Mouse (Mus musculus) stomach, postnatal 0 days (tissue): ENCODE measurements around the gene Olfr1259. TPM values are rescaled to one million over a fixed set of nuclear protein-coding genes. Genes with fewer than 3 reads are reported as not detected.
"Not testable (repeated sequence)": the region's sequence is repeated elsewhere in the genome, so short reads cannot be mapped to it uniquely, and the experiment has no call there.

Experiments used
- ATAC-seq: fragments of 200-750 bp; cut with Nextera tagmentation; 2 replicates; pipeline ENCODE4 v1.8.0; 2017; ENCODE audit not compliant: low FRiP score, low TSS enrichment
- DNase-seq: peaks from one replicate; pipeline ENCODE4 v3.0.0-alpha.2; 2016; ENCODE audit warnings: low spot score
- H3K27ac ChIP-seq: fragments of 300-500 bp; sonication (generic); replicated peaks from 2 replicates; pipeline ENCODE4 v1.5.1; 2014; ENCODE audit warnings: mild to moderate bottlenecking, control low read depth
- H3K27me3 ChIP-seq: fragments of 300-500 bp; sonication (generic); 2 replicates; pipeline ENCODE4 v1.6.1; 2014; ENCODE audit warnings: low read length; ENCODE audit not compliant: control insufficient read depth, insufficient read depth
- H3K36me3 ChIP-seq: fragments of 300-500 bp; sonication (generic); 2 replicates; pipeline ENCODE4 v1.6.1; 2014; ENCODE audit warnings: low read length, mixed read lengths; ENCODE audit not compliant: control insufficient read depth, insufficient read depth
- H3K4me1 ChIP-seq: fragments of 300-500 bp; sonication (generic); replicated peaks from 2 replicates; pipeline ENCODE4 v1.6.1; 2014; ENCODE audit warnings: antibody characterized with exemption; ENCODE audit not compliant: control insufficient read depth, insufficient read depth
- H3K4me2 ChIP-seq: fragments of 300-500 bp; sonication (generic); replicated peaks from 2 replicates; pipeline ENCODE4 v1.6.1; 2014; ENCODE audit warnings: low read depth, mild to moderate bottlenecking, control low read depth, moderate library complexity
- H3K4me3 ChIP-seq: fragments of 300-500 bp; sonication (generic); 2 replicates; pipeline ENCODE4 v1.5.1; 2014; ENCODE audit warnings: low read depth, low read length, control low read depth
- H3K9ac ChIP-seq: fragments of 300-500 bp; sonication (generic); 2 replicates; pipeline ENCODE4 v1.6.1; 2014; ENCODE audit warnings: mild to moderate bottlenecking, low read length, control low read depth, mixed read lengths
- H3K9me3 ChIP-seq: fragments of 300-500 bp; sonication (generic); 2 replicates; pipeline ENCODE4 v1.6.1; 2016; ENCODE audit warnings: low read length; ENCODE audit not compliant: control insufficient read depth
- CTCF ChIP-seq: IDR thresholded peaks from 2 replicates; pipeline ENCODE4 v1.5.1; 2016; ENCODE audit warnings: antibody characterized with exemption, low read depth, mild to moderate bottlenecking, moderate library complexity
- EP300 ChIP-seq: optimal IDR thresholded peaks from 2 replicates; pipeline ENCODE3; 2016; ENCODE audit warnings: antibody characterized with exemption
- WGBS: fragments of 180-500 bp; shearing (Covaris S2); extraction: QIAGEN DNeasy Blood & Tissue Kit; methylation state at CpG from one replicate; pipeline ENCODE4 v1.1.7; 2014; 5-methylcytosine and 5-hydroxymethylcytosine counted together
- polyA plus RNA-seq: library from polyadenylated mRNA; unstranded; fragments of >200 nt; fragmentation: Nextera tagmentation; extraction: Ambion mirVana; gene quantifications from 2 replicates; pipeline ENCODE4 v1.2.1, GENCODE M21; 2015

The Olfr1259 gene
- 0.02 TPM in 1 of 2 replicates, not detected in the other for polyA plus RNA-seq

- Histone ChIP-seq H3K4me2 (no peak within 1 kb of the TSS), H3K4me3 (no peak within 1 kb of the TSS), H3K27ac (no peak within 1 kb of the TSS), H3K9ac (no peak within 1 kb of the TSS), H3K36me3 (no peaks in the 10 kb centered on the region), H3K9me3 (no peaks in the 10 kb centered on the region), H3K27me3 (no peaks in the 10 kb centered on the region), H3K4me1 (no peaks in the 10 kb centered on the region)
- 78% methylated on average over 5 of the region's 5 CpGs for WGBS
- ATAC-seq (no peak), DNase-seq (no peak)
- no peak for TF ChIP-seq EP300
- no peak for TF ChIP-seq CTCF
Observed at GRCm38 (mm10) chr2:89948564-89948963, at the start of gene Olfr1259. Gene Olfr1259 (minus strand): TSS chr2:89948664.

GRCm38 (mm10) chr2:89990921-89991320, 42.5 kb upstream of the Olfr1259 start, which contains the start of gene Olfr1261:
Gene Olfr1261 (plus strand): TSS chr2:89991221.
- no peak for TF ChIP-seq EP300
- no peak for TF ChIP-seq CTCF
- no peak for ATAC-seq
- Histone ChIP-seq H3K4me3 (no peak within 1 kb of the TSS), H3K4me1 (no peaks in the 10 kb centered on the region), H3K4me2 (no peak within 1 kb of the TSS), H3K9ac (no peak within 1 kb of the TSS), H3K27ac (no peak within 1 kb of the TSS), H3K27me3 (no peaks in the 10 kb centered on the region), H3K9me3 (no peaks in the 10 kb centered on the region), H3K36me3 (no peaks in the 10 kb centered on the region)
- DNase-seq, result no peak

GRCm38 (mm10) chr2:89977709-89978108, 29.2 kb upstream of the Olfr1259 start:
- no peak overlapping the region for H3K4me3 ChIP-seq
- H3K27ac ChIP-seq, result no peak overlapping the region
- H3K4me2 ChIP-seq, result no peak overlapping the region
- no peaks in the 10 kb centered on the region for H3K4me1 ChIP-seq
- TF ChIP-seq CTCF (no peak), EP300 (no peak)
- 90% methylated on average over 2 of the region's 2 CpGs for WGBS
- H3K9me3 ChIP-seq, result no peaks in the 10 kb centered on the region
- DNase-seq (no peak), ATAC-seq (no peak)
- H3K9ac ChIP-seq, result no peak overlapping the region
- no peaks in the 10 kb centered on the region for H3K36me3 ChIP-seq
- no peaks in the 10 kb centered on the region for H3K27me3 ChIP-seq

- H3K9ac ChIP-seq, result no peak within 1 kb of the TSS
- no peak for DNase-seq
- H3K27me3 ChIP-seq, result no peaks in the 10 kb centered on the region
- no peak within 1 kb of the TSS for H3K27ac ChIP-seq
- no peak within 1 kb of the TSS for H3K4me2 ChIP-seq
- no peak within 1 kb of the TSS for H3K4me3 ChIP-seq
- WGBS, result 36% methylated on average over 2 of the region's 2 CpGs
- no peaks in the 10 kb centered on the region for H3K4me1 ChIP-seq
- H3K36me3 ChIP-seq, result no peaks in the 10 kb centered on the region
- H3K9me3 ChIP-seq, result no peaks in the 10 kb centered on the region
- no peak for ATAC-seq
- no peak for TF ChIP-seq EP300
- no peak for TF ChIP-seq CTCF
Observed at GRCm38 (mm10) chr2:89974184-89974583, 25.7 kb upstream of the Olfr1259 start, which contains the start of gene Olfr1260. Gene Olfr1260 (plus strand): TSS chr2:89974340.

- H3K27me3 ChIP-seq, result no peaks in the 10 kb centered on the region
- ATAC-seq, result no peak
- no peak for DNase-seq
- no peaks in the 10 kb centered on the region for H3K36me3 ChIP-seq
- no peaks in the 10 kb centered on the region for H3K4me1 ChIP-seq
- no peak within 1 kb of the TSS for H3K27ac ChIP-seq
- no peak within 1 kb of the TSS for H3K4me2 ChIP-seq
- TF ChIP-seq CTCF, result no peak
- no peak for TF ChIP-seq EP300
- H3K9ac ChIP-seq, result no peak within 1 kb of the TSS
- H3K4me3 ChIP-seq, result no peak within 1 kb of the TSS
- H3K9me3 ChIP-seq, result no peaks in the 10 kb centered on the region
Observed at GRCm38 (mm10) chr2:89927009-89927408, 21.5 kb downstream of the Olfr1259 start, which contains the start of gene Olfr1258. Gene Olfr1258 (plus strand): TSS chr2:89927309.

- not testable (repeated sequence) for DNase-seq, H3K9me3 ChIP-seq, H3K27ac ChIP-seq, H3K9ac ChIP-seq, H3K4me2 ChIP-seq, H3K36me3 ChIP-seq, H3K4me1 ChIP-seq, H3K4me3 ChIP-seq, ATAC-seq, H3K27me3 ChIP-seq
- WGBS, result 93% methylated on average over 9 of the region's 9 CpGs
Observed at GRCm38 (mm10) chr2:89912616-89913015, 35.8 kb downstream of the Olfr1259 start.

Other genes starting within 250 kb of the Olfr1259 start
- not detected in 2 replicates for gene Olfr1252, start 223.7 kb downstream of the Olfr1259 start, polyA plus RNA-seq
- gene Olfr1253, start 191.6 kb downstream of the Olfr1259 start, polyA plus RNA-seq, result not detected in 2 replicates
- gene Olfr1254, start 155.0 kb downstream of the Olfr1259 start, polyA plus RNA-seq, result not detected in 2 replicates
- not detected in 2 replicates for gene Olfr1255, start 136.6 kb downstream of the Olfr1259 start, polyA plus RNA-seq
- not detected in 2 replicates for gene Olfr1256, start 107.1 kb downstream of the Olfr1259 start, polyA plus RNA-seq
- gene Olfr48, start 100.5 kb downstream of the Olfr1259 start, polyA plus RNA-seq, result not detected in 2 replicates
- not detected in 2 replicates for gene Olfr1257, start 70.2 kb downstream of the Olfr1259 start, polyA plus RNA-seq
- gene Olfr1258, start 21.4 kb downstream of the Olfr1259 start, polyA plus RNA-seq, result not detected in 2 replicates
- not detected in 2 replicates for gene Olfr1260, start 25.7 kb upstream of the Olfr1259 start, polyA plus RNA-seq
- not detected in 2 replicates for gene Olfr1261, start 42.6 kb upstream of the Olfr1259 start, polyA plus RNA-seq
- 0.02 TPM in 1 of 2 replicates, not detected in the other for gene Olfr1262, start 51.5 kb upstream of the Olfr1259 start, polyA plus RNA-seq
- gene Olfr1263, start 63.5 kb upstream of the Olfr1259 start, polyA plus RNA-seq, result not detected in 2 replicates
- not detected in 2 replicates for gene Olfr1264, start 76.9 kb upstream of the Olfr1259 start, polyA plus RNA-seq
- 0.04 TPM in 1 of 2 replicates, not detected in the other for gene Olfr1265, start 86.7 kb upstream of the Olfr1259 start, polyA plus RNA-seq
- not detected in 2 replicates for gene Olfr140, start 114.9 kb upstream of the Olfr1259 start, polyA plus RNA-seq
- not detected in 2 replicates for gene Olfr1269, start 172.7 kb upstream of the Olfr1259 start, polyA plus RNA-seq
- gene Olfr32, start 193.6 kb upstream of the Olfr1259 start, polyA plus RNA-seq, result not detected in 2 replicates
- not detected in 2 replicates for gene Olfr1270, start 204.4 kb upstream of the Olfr1259 start, polyA plus RNA-seq